Mouse (Mus musculus): ENCODE measurements at regions not wholly inside any gene's neighbourhood (a gene's known extent, or its start where the extent isn't known, plus 50 kb on each side); places are given as distances from the start of the nearest gene placed in this dataset.
A peak's percentile ranks its signal among the peaks of the same experiment; 100 is the strongest.

- ATAC-seq (ENCODE audit: insufficient read depth, low FRiP score, low TSS enrichment) (no peak), DNase-seq (ENCODE audit: low spot score) (no peak)
- H3K4me3 ChIP-seq (ENCODE audit: low read depth, low read length): no peak overlapping the region
- H3K9me3 ChIP-seq (ENCODE audit: control insufficient read depth, low read length): no peaks in the 10 kb centered on the region
- no peak overlapping the region for H3K27ac ChIP-seq (ENCODE audit: low read depth, low read length)
- peaks cover 20% of the 10 kb centered on the region for H3K4me1 ChIP-seq (ENCODE audit: control insufficient read depth, insufficient read depth, low read length)
- H3K27me3 ChIP-seq (ENCODE audit: control insufficient read depth, insufficient read depth, low read length): no peaks in the 10 kb centered on the region
- H3K4me2 ChIP-seq (ENCODE audit: low read depth): no peak overlapping the region
- no peaks in the 10 kb centered on the region for H3K36me3 ChIP-seq (ENCODE audit: control insufficient read depth, insufficient read depth, low read length)
- H3K9ac ChIP-seq (ENCODE audit: low read length): no peak overlapping the region
- 56% methylated on average over 3 of the region's 3 CpGs for WGBS
Observed at GRCm38 (mm10) chr2:174010038-174010437, 66.1 kb upstream of the Stx16 start.

- Histone ChIP-seq H3K27ac (ENCODE audit: low read depth, low read length) (no peak overlapping the region), H3K27me3 (ENCODE audit: control insufficient read depth, insufficient read depth, low read length) (no peaks in the 10 kb centered on the region), H3K9ac (ENCODE audit: low read length) (no peak overlapping the region), H3K36me3 (ENCODE audit: control insufficient read depth, insufficient read depth, low read length) (no peaks in the 10 kb centered on the region), H3K9me3 (ENCODE audit: control insufficient read depth, low read length) (no peaks in the 10 kb centered on the region), H3K4me3 (ENCODE audit: low read depth, low read length) (no peak overlapping the region), H3K4me2 (ENCODE audit: low read depth) (no peak overlapping the region), H3K4me1 (ENCODE audit: control insufficient read depth, insufficient read depth, low read length) (peaks cover 24% of the 10 kb centered on the region)
- 59% methylated on average over 8 of the region's 8 CpGs for WGBS
- ATAC-seq (ENCODE audit: insufficient read depth, low FRiP score, low TSS enrichment) (no peak), DNase-seq (ENCODE audit: low spot score) (no peak)
Observed at GRCm38 (mm10) chr2:174011399-174011798, 64.7 kb upstream of the Stx16 start.

GRCm38 (mm10) chr2:174014361-174014760 is 61.7 kb upstream of the Stx16 start:
- no peak overlapping the region for H3K9ac ChIP-seq (ENCODE audit: low read length)
- no peak overlapping the region for H3K4me2 ChIP-seq (ENCODE audit: low read depth)
- H3K27me3 ChIP-seq (ENCODE audit: control insufficient read depth, insufficient read depth, low read length): no peaks in the 10 kb centered on the region
- no peaks in the 10 kb centered on the region for H3K36me3 ChIP-seq (ENCODE audit: control insufficient read depth, insufficient read depth, low read length)
- DNase-seq (ENCODE audit: low spot score) (no peak), ATAC-seq (ENCODE audit: insufficient read depth, low FRiP score, low TSS enrichment) (no peak)
- peaks cover 7% of the 10 kb centered on the region; the same call in 1 of the 2 replicates for H3K4me1 ChIP-seq (ENCODE audit: control insufficient read depth, insufficient read depth, low read length)
- H3K4me3 ChIP-seq (ENCODE audit: low read depth, low read length): no peak overlapping the region
- H3K9me3 ChIP-seq (ENCODE audit: control insufficient read depth, low read length): no peaks in the 10 kb centered on the region
- no peak overlapping the region for H3K27ac ChIP-seq (ENCODE audit: low read depth, low read length)
- WGBS: 77% methylated on average over 2 of the region's 2 CpGs

GRCm38 (mm10) chr2:174015283-174015682 is 60.8 kb upstream of the Stx16 start:
- Histone ChIP-seq H3K4me2 (ENCODE audit: low read depth) (no peak overlapping the region), H3K9me3 (ENCODE audit: control insufficient read depth, low read length) (no peaks in the 10 kb centered on the region), H3K36me3 (ENCODE audit: control insufficient read depth, insufficient read depth, low read length) (no peaks in the 10 kb centered on the region), H3K27me3 (ENCODE audit: control insufficient read depth, insufficient read depth, low read length) (no peaks in the 10 kb centered on the region), H3K27ac (ENCODE audit: low read depth, low read length) (no peak overlapping the region), H3K9ac (ENCODE audit: low read length) (no peak overlapping the region), H3K4me3 (ENCODE audit: low read depth, low read length) (no peak overlapping the region), H3K4me1 (ENCODE audit: control insufficient read depth, insufficient read depth, low read length) (0 out of 2 replicates have a peak, but pooled peaks cover 7% of the 10 kb centered on the region)
- DNase-seq (ENCODE audit: low spot score) (no peak), ATAC-seq (ENCODE audit: insufficient read depth, low FRiP score, low TSS enrichment) (no peak)
- WGBS: 36% methylated on average over 14 of the region's 14 CpGs

- DNase-seq (ENCODE audit: low spot score): no peak
- no peak overlapping the region for H3K4me2 ChIP-seq (ENCODE audit: low read depth)
- H3K36me3 ChIP-seq (ENCODE audit: control insufficient read depth, insufficient read depth, low read length): no peaks in the 10 kb centered on the region
- no peak overlapping the region for H3K27ac ChIP-seq (ENCODE audit: low read depth, low read length)
- H3K9ac ChIP-seq (ENCODE audit: low read length): no peak overlapping the region
- no peak for ATAC-seq (ENCODE audit: insufficient read depth, low FRiP score, low TSS enrichment)
- H3K4me3 ChIP-seq (ENCODE audit: low read depth, low read length): no peak overlapping the region
- H3K27me3 ChIP-seq (ENCODE audit: control insufficient read depth, insufficient read depth, low read length): no peaks in the 10 kb centered on the region
- H3K9me3 ChIP-seq (ENCODE audit: control insufficient read depth, low read length): no peaks in the 10 kb centered on the region
- 0 out of 2 replicates have a peak, but pooled peaks cover 7% of the 10 kb centered on the region for H3K4me1 ChIP-seq (ENCODE audit: control insufficient read depth, insufficient read depth, low read length)
- WGBS: 89% methylated on average over 5 of the region's 5 CpGs
Observed at GRCm38 (mm10) chr2:174016068-174016467, 60.0 kb upstream of the Stx16 start.

- ATAC-seq (ENCODE audit: insufficient read depth, low FRiP score, low TSS enrichment): no peak
- Histone ChIP-seq H3K9ac (ENCODE audit: low read length) (no peak overlapping the region), H3K27ac (ENCODE audit: low read depth, low read length) (no peak overlapping the region), H3K27me3 (ENCODE audit: control insufficient read depth, insufficient read depth, low read length) (no peaks in the 10 kb centered on the region), H3K9me3 (ENCODE audit: control insufficient read depth, low read length) (no peaks in the 10 kb centered on the region), H3K4me3 (ENCODE audit: low read depth, low read length) (no peak overlapping the region), H3K4me1 (ENCODE audit: control insufficient read depth, insufficient read depth, low read length) (0 out of 2 replicates have a peak, but pooled peaks cover 4% of the 10 kb centered on the region), H3K4me2 (ENCODE audit: low read depth) (no peak overlapping the region), H3K36me3 (ENCODE audit: control insufficient read depth, insufficient read depth, low read length) (no peaks in the 10 kb centered on the region)
- peak; percentile 5 for DNase-seq (ENCODE audit: low spot score)
- WGBS: 76% methylated on average over 6 of the region's 6 CpGs
Observed at GRCm38 (mm10) chr2:174017042-174017441, 59.1 kb upstream of the Stx16 start.

GRCm38 (mm10) chr2:174017596-174017995 is 58.5 kb upstream of the Stx16 start:
- Histone ChIP-seq H3K4me3 (ENCODE audit: low read depth, low read length) (no peak overlapping the region), H3K4me1 (ENCODE audit: control insufficient read depth, insufficient read depth, low read length) (0 out of 2 replicates have a peak, but pooled peaks cover 4% of the 10 kb centered on the region), H3K4me2 (ENCODE audit: low read depth) (no peak overlapping the region), H3K9me3 (ENCODE audit: control insufficient read depth, low read length) (no peaks in the 10 kb centered on the region), H3K36me3 (ENCODE audit: control insufficient read depth, insufficient read depth, low read length) (no peaks in the 10 kb centered on the region), H3K27me3 (ENCODE audit: control insufficient read depth, insufficient read depth, low read length) (no peaks in the 10 kb centered on the region), H3K27ac (ENCODE audit: low read depth, low read length) (no peak overlapping the region), H3K9ac (ENCODE audit: low read length) (no peak overlapping the region)
- ATAC-seq (ENCODE audit: insufficient read depth, low FRiP score, low TSS enrichment): no peak
- peak; percentile 7 for DNase-seq (ENCODE audit: low spot score)
- 65% methylated on average over 3 of the region's 3 CpGs for WGBS

GRCm38 (mm10) chr2:174018002-174018401 is 58.1 kb upstream of the Stx16 start:
- ATAC-seq (ENCODE audit: insufficient read depth, low FRiP score, low TSS enrichment) (no peak; the same call in 1 of the 2 replicates), DNase-seq (ENCODE audit: low spot score) (no peak)
- Histone ChIP-seq H3K27me3 (ENCODE audit: control insufficient read depth, insufficient read depth, low read length) (no peaks in the 10 kb centered on the region), H3K36me3 (ENCODE audit: control insufficient read depth, insufficient read depth, low read length) (no peaks in the 10 kb centered on the region), H3K4me1 (ENCODE audit: control insufficient read depth, insufficient read depth, low read length) (0 out of 2 replicates have a peak, but pooled peaks cover 4% of the 10 kb centered on the region), H3K9ac (ENCODE audit: low read length) (no peak overlapping the region), H3K9me3 (ENCODE audit: control insufficient read depth, low read length) (no peaks in the 10 kb centered on the region), H3K4me3 (ENCODE audit: low read depth, low read length) (no peak overlapping the region), H3K27ac (ENCODE audit: low read depth, low read length) (no peak overlapping the region), H3K4me2 (ENCODE audit: low read depth) (no peak overlapping the region)
- 70% methylated on average over 7 of the region's 7 CpGs for WGBS

- no peak overlapping the region for H3K9ac ChIP-seq (ENCODE audit: low read length)
- H3K4me2 ChIP-seq (ENCODE audit: low read depth): no peak overlapping the region
- H3K27me3 ChIP-seq (ENCODE audit: control insufficient read depth, insufficient read depth, low read length): no peaks in the 10 kb centered on the region
- 0 out of 2 replicates have a peak, but pooled peaks cover 4% of the 10 kb centered on the region for H3K4me1 ChIP-seq (ENCODE audit: control insufficient read depth, insufficient read depth, low read length)
- no peak overlapping the region for H3K4me3 ChIP-seq (ENCODE audit: low read depth, low read length)
- no peak overlapping the region for H3K27ac ChIP-seq (ENCODE audit: low read depth, low read length)
- DNase-seq (ENCODE audit: low spot score): no peak
- no peak for ATAC-seq (ENCODE audit: insufficient read depth, low FRiP score, low TSS enrichment)
- 97% methylated on average over 4 of the region's 4 CpGs for WGBS
- H3K36me3 ChIP-seq (ENCODE audit: control insufficient read depth, insufficient read depth, low read length): no peaks in the 10 kb centered on the region
- H3K9me3 ChIP-seq (ENCODE audit: control insufficient read depth, low read length): no peaks in the 10 kb centered on the region
Observed at GRCm38 (mm10) chr2:174018986-174019385, 57.1 kb upstream of the Stx16 start.

Data from neural tube, embryonic 11.5 days (tissue).